Mouse (Mus musculus) embryonic facial prominence, embryonic 10.5 days (tissue): ENCODE data around the gene Utrn. TPM values are rescaled to one million over a fixed set of nuclear protein-coding genes. Genes with fewer than 3 reads are reported as not detected.

Source experiments
- DNase-seq: peaks from one replicate; pipeline ENCODE4 v3.0.0-alpha.2; 2017; ENCODE audit warnings: low spot score
- H3K27ac ChIP-seq: fragments of 300-500 bp; sonication (generic); replicated peaks from 2 replicates; pipeline ENCODE4 v1.5.1; 2016; ENCODE audit warnings: mild to moderate bottlenecking
- H3K27me3 ChIP-seq: fragments of 300-500 bp; sonication (generic); replicated peaks from 2 replicates; pipeline ENCODE4 v1.6.1; 2016; ENCODE audit warnings: low read depth, mild to moderate bottlenecking; ENCODE audit not compliant: poor library complexity, severe bottlenecking
- H3K36me3 ChIP-seq: fragments of 300-500 bp; sonication (generic); replicated peaks from 2 replicates; pipeline ENCODE4 v1.6.1; 2016; ENCODE audit warnings: mild to moderate bottlenecking, moderate library complexity
- H3K4me1 ChIP-seq: fragments of 300-500 bp; sonication (generic); 2 replicates; pipeline ENCODE4 v1.6.1; 2016
- H3K4me3 ChIP-seq: fragments of 300-500 bp; sonication (generic); 2 replicates; pipeline ENCODE4 v1.5.1; 2016; ENCODE audit warnings: mild to moderate bottlenecking, moderate library complexity
- H3K9me3 ChIP-seq: fragments of 300-500 bp; sonication (generic); 2 replicates; pipeline ENCODE4 v1.6.1; 2016; ENCODE audit warnings: mild to moderate bottlenecking
- WGBS: fragments of 180-500 bp; shearing (Covaris S2); methylation state at CpG from one replicate; pipeline ENCODE4 v1.1.7; 2016; 5-methylcytosine and 5-hydroxymethylcytosine counted together
- polyA plus RNA-seq: library from polyadenylated mRNA; unstranded; fragments of >200 nt; fragmentation: Nextera tagmentation; extraction: Ambion mirVana; gene quantifications from 2 replicates; pipeline ENCODE4 v1.2.1, GENCODE M21; 2016

The Utrn gene
- polyA plus RNA-seq, 1 experiment from 2014 or later = 63.8 TPM

DNA sequence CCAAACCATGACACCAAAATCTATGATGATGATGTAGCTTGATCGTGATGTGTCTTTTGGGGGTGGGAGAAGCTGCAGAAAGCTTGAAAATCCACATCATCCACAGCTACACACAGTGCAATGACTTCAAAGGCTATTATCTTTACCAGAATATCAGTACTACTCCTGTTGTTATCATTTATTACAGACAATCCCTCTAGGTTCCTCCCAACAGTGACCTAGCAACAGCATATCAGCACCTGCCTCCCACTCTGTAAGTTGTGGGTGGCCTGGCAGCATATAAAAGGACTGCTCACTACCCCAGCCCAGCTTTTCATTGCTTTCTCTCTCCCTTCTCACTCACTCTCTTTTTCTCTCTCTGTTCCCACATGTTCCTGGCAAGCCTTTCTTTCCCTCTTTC lies 494.4 kb downstream of the Utrn start:
- no peak for DNase-seq
- H3K27me3 ChIP-seq = no peaks in the 10 kb centered on the region
- H3K36me3 ChIP-seq = no peaks in the 10 kb centered on the region
- no peaks in the 10 kb centered on the region for H3K4me1 ChIP-seq
- no peak overlapping the region for H3K27ac ChIP-seq
- no peak overlapping the region for H3K4me3 ChIP-seq
- no peaks in the 10 kb centered on the region for H3K9me3 ChIP-seq
- WGBS = 88% methylated on average over 1 of the region's 1 CpGs

GRCm38 (mm10) chr10:12354556-12354955 lies 514.6 kb downstream of the Utrn start:
- Histone ChIP-seq H3K4me3 (no peak overlapping the region), H3K27ac (no peak overlapping the region), H3K4me1 (no peaks in the 10 kb centered on the region), H3K9me3 (no peaks in the 10 kb centered on the region), H3K36me3 (no peaks in the 10 kb centered on the region), H3K27me3 (no peaks in the 10 kb centered on the region)
- no peak for DNase-seq
- WGBS = 91% methylated on average over 4 of the region's 4 CpGs

GRCm38 (mm10) chr10:12354106-12354505 lies 515.1 kb downstream of the Utrn start:
- H3K36me3 ChIP-seq = no peaks in the 10 kb centered on the region
- H3K4me3 ChIP-seq = no peak overlapping the region
- no peaks in the 10 kb centered on the region for H3K4me1 ChIP-seq
- 88% methylated on average over 5 of the region's 5 CpGs for WGBS
- no peaks in the 10 kb centered on the region for H3K27me3 ChIP-seq
- no peaks in the 10 kb centered on the region for H3K9me3 ChIP-seq
- no peak for DNase-seq
- no peak overlapping the region for H3K27ac ChIP-seq

GRCm38 (mm10) chr10:12339704-12340558 lies 529.2 kb downstream of the Utrn start:
- Histone ChIP-seq H3K27ac (no peak overlapping the region), H3K27me3 (no peaks in the 10 kb centered on the region), H3K4me1 (no peaks in the 10 kb centered on the region), H3K36me3 (no peaks in the 10 kb centered on the region), H3K9me3 (no peaks in the 10 kb centered on the region), H3K4me3 (no peak overlapping the region)
- no peak for DNase-seq
- WGBS = 88% methylated on average over 10 of the region's 10 CpGs

GRCm38 (mm10) chr10:12339005-12339703 lies 530.0 kb downstream of the Utrn start:
- Histone ChIP-seq H3K4me1 (no peaks in the 10 kb centered on the region), H3K27ac (no peak overlapping the region), H3K36me3 (no peaks in the 10 kb centered on the region), H3K4me3 (no peak overlapping the region), H3K27me3 (no peaks in the 10 kb centered on the region), H3K9me3 (no peaks in the 10 kb centered on the region)
- 86% methylated on average over 9 of the region's 9 CpGs for WGBS
- DNase-seq = no peak

Other genes starting within 250 kb of the Utrn start
- 1.0 and 1.4 TPM in 2 replicates for gene Stx11, start 94.9 kb upstream of the Utrn start, polyA plus RNA-seq
- gene Sf3b5, start 136.0 kb upstream of the Utrn start, polyA plus RNA-seq = 44.8 and 47.2 TPM in 2 replicates
- 69.6 and 77.8 TPM in 2 replicates for gene Plagl1, start 191.1 kb upstream of the Utrn start, polyA plus RNA-seq